7 mouse cellular contexts compared by ENCODE assay signal in the genomic region with DNA sequence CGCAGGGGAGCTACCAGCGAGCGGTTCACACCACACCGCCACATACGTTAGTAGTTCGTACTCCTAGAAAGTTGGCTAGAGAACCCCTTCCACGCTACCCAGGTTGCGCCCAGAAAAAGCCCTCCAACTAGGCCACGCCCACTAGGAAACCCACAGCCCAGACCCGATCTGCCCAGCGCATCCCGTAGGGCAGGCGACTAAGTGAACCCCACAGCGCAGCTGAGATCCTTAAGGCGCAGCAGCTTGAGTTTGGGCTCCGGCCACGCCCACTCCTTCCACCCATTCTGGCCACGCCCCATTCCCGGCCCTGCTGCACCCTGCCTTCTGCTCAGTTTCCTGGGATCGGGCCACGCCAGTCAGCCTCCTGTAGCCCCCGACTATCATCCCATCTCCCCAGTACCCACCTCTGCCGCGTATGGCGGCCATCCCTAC. TPM values are rescaled to one million over a fixed set of nuclear protein-coding genes. Genes with fewer than 3 reads are reported as not detected.
DNase-seq lines count a peak whose midpoint lies in the region; ATAC-seq and TF ChIP-seq lines count a peak whose summit lies in the region.

No protein-coding gene starts in this region.

- H3K4me3 ChIP-seq in ES-E14 (ENCODE audit: insufficient read depth in 1 of 2, low read depth in 1 of 2, low read length in 2 of 2, poor library complexity in 1 of 2, severe bottlenecking in 1 of 2) = peak overlapping the region; percentile 60 to 82
- H3K4me3 ChIP-seq in forebrain, embryonic 11.5 days (ENCODE audit: low read depth, low read length) = peak overlapping the region; percentile 44
- peak overlapping the region; percentile 46 for H3K4me3 ChIP-seq in limb, embryonic 13.5 days
- H3K4me3 ChIP-seq in midbrain, embryonic 16.5 days (ENCODE audit: low read depth, low read length) = peak overlapping the region; percentile 48

- no peak for DNase-seq in ES-E14 (ENCODE audit: low read depth, low spot score)
- DNase-seq in adrenal gland, adult 8-10 months = peak; percentile 68
- DNase-seq in forebrain, embryonic 11.5 days (ENCODE audit: low spot score) = peak; percentile 72
- peak; percentile 50 for DNase-seq in heart, postnatal 4 days
- peak; percentile 41 to 58 for DNase-seq in urinary bladder, postnatal 36 days (ENCODE audit: low spot score in 2 of 2)

- peaks cover 18% of the 10 kb centered on the region for H3K27me3 ChIP-seq in forebrain, embryonic 11.5 days (ENCODE audit: control insufficient read depth, insufficient read depth, low read length)
- peaks cover 52% of the 10 kb centered on the region for H3K27me3 ChIP-seq in limb, embryonic 13.5 days
- H3K27me3 ChIP-seq in midbrain, embryonic 16.5 days (ENCODE audit: control insufficient read depth, insufficient read depth, low read depth, low read length) = peaks cover 5% of the 10 kb centered on the region; the same call in 1 of the 2 replicates

- 2% methylated on average over 21 of the region's 25 CpGs for WGBS in forebrain, embryonic 11.5 days
- WGBS in limb, embryonic 13.5 days = 3% methylated on average over 25 of the region's 25 CpGs
- WGBS in midbrain, embryonic 16.5 days = 5% methylated on average over 25 of the region's 25 CpGs

- H3K27ac ChIP-seq in ES-E14 (ENCODE audit: insufficient read depth, low read depth, low read length, poor library complexity, severe bottlenecking) = peak overlapping the region; percentile 16; the same call in 1 of the 2 replicates
- H3K27ac ChIP-seq in forebrain, embryonic 11.5 days (ENCODE audit: low read depth, low read length) = no peak overlapping the region
- 0 out of 2 replicates have a peak overlapping the region, but pooled peaks have one; percentile 22 for H3K27ac ChIP-seq in limb, embryonic 13.5 days
- peak overlapping the region; percentile 89 for H3K27ac ChIP-seq in midbrain, embryonic 16.5 days (ENCODE audit: low read length)

- peaks cover 4% of the 10 kb centered on the region for H3K36me3 ChIP-seq in ES-E14 (ENCODE audit: control insufficient read depth, insufficient read depth, low read length, poor library complexity, severe bottlenecking)
- H3K36me3 ChIP-seq in forebrain, embryonic 11.5 days (ENCODE audit: control insufficient read depth, insufficient read depth, low read length) = no peaks in the 10 kb centered on the region
- H3K36me3 ChIP-seq in limb, embryonic 13.5 days = peaks cover 16% of the 10 kb centered on the region
- H3K36me3 ChIP-seq in midbrain, embryonic 16.5 days (ENCODE audit: control insufficient read depth, insufficient read depth, low read length) = no peaks in the 10 kb centered on the region; the same call in 1 of the 2 replicates

- peaks cover 2 to 41% of the 10 kb centered on the region in 2 experiments; a peak in 3 of 4 replicates for H3K4me1 ChIP-seq in ES-E14 (ENCODE audit: control insufficient read depth in 2 of 2, insufficient read depth in 2 of 2, low read length in 2 of 2, poor library complexity in 1 of 2)
- H3K4me1 ChIP-seq in forebrain, embryonic 11.5 days (replicated peaks; ENCODE audit: control insufficient read depth, insufficient read depth, low read length) = peaks cover 8% of the 10 kb centered on the region; the same call in 1 of the 2 replicates
- H3K4me1 ChIP-seq in limb, embryonic 13.5 days = peaks cover 37% of the 10 kb centered on the region
- peaks cover 14% of the 10 kb centered on the region for H3K4me1 ChIP-seq in midbrain, embryonic 16.5 days (ENCODE audit: control insufficient read depth, insufficient read depth, low read length)

- peak overlapping the region; percentile 94 for H3K4me2 ChIP-seq in forebrain, embryonic 11.5 days (ENCODE audit: low read depth, low read length, severe bottlenecking)
- peak overlapping the region; percentile 91 for H3K4me2 ChIP-seq in limb, embryonic 13.5 days (replicated peaks)
- peak overlapping the region; percentile 95 for H3K4me2 ChIP-seq in midbrain, embryonic 16.5 days (ENCODE audit: low read length)

- peak; percentile 59 for ATAC-seq in forebrain, embryonic 11.5 days (replicated peaks; ENCODE audit: low FRiP score)
- ATAC-seq in limb, embryonic 13.5 days (ENCODE audit: low FRiP score, low read depth) = peak; percentile 25; the same call in 1 of the 2 replicates
- ATAC-seq in midbrain, embryonic 16.5 days = peak; percentile 30

- no peaks in the 10 kb centered on the region for H3K9me3 ChIP-seq in ES-E14 (ENCODE audit: control insufficient read depth, insufficient read depth, low read depth, low read length)
- peaks cover 3% of the 10 kb centered on the region; the same call in 1 of the 2 replicates for H3K9me3 ChIP-seq in forebrain, embryonic 11.5 days (ENCODE audit: control insufficient read depth, low read length)
- H3K9me3 ChIP-seq in limb, embryonic 13.5 days = peaks cover 9% of the 10 kb centered on the region
- H3K9me3 ChIP-seq in midbrain, embryonic 16.5 days (replicated peaks; ENCODE audit: control insufficient read depth, low read length, poor library complexity, severe bottlenecking) = no peaks in the 10 kb centered on the region

- peak overlapping the region; percentile 78 for H3K9ac ChIP-seq in ES-E14 (ENCODE audit: insufficient read depth, low read depth, low read length, poor library complexity, severe bottlenecking)
- peak overlapping the region; percentile 47 for H3K9ac ChIP-seq in forebrain, embryonic 11.5 days (ENCODE audit: low read length)
- peak overlapping the region; percentile 72 for H3K9ac ChIP-seq in limb, embryonic 13.5 days
- H3K9ac ChIP-seq in midbrain, embryonic 16.5 days (ENCODE audit: low read depth, low read length) = peak overlapping the region; percentile 77

- in situ Hi-C loops in ES-E14 (cut with MboI; ENCODE audit: low sequenced_read_pairs in 2 of 2, unreplicated experiment in 2 of 2) = no loop called here

TF ChIP-seq in ES-E14, 5 proteins besides CTCF, POLR2A, EP300 and RAD21:
- TF ChIP-seq ZC3H11A (IDR thresholded peaks at IDR 0.05; ENCODE audit: borderline replicate concordance, low read depth, low read length) = no peak
- TF ChIP-seq MAFK (IDR thresholded peaks at IDR 0.05; ENCODE audit: insufficient read depth, low read depth, low read length) = no peak
- TF ChIP-seq HCFC1 (IDR thresholded peaks at IDR 0.05; ENCODE audit: borderline replicate concordance, insufficient read depth, low read length) = no peak
- no peak for TF ChIP-seq CHD2 (IDR thresholded peaks at IDR 0.05; ENCODE audit: low read depth, low read length)
- TF ChIP-seq ZNF384 (IDR thresholded peaks at IDR 0.05; ENCODE audit: low read depth, low read length) = no peak

RNA-seq across cellular contexts. Expression of gene Colgalt1, which starts 19.0 kb away (rescaled TPM):
- total RNA-seq in ES-E14 (2012; rRNA removed) = 126 and 186 TPM in 2 replicates
- total RNA-seq in adrenal gland, adult 8-10 months (2022) = 10 to 100 TPM; 64.7 to 78.0 (median 69.1) TPM
- 41.8 and 48.6 TPM in 2 replicates for polyA plus RNA-seq in forebrain, embryonic 11.5 days (2014; fragmentation: Nextera tagmentation; extraction: Ambion mirVana)
- total RNA-seq in heart, postnatal 4 days (2021) = 10 to 100 TPM; 48.0 to 50.3 TPM
- 85.6 and 87.6 TPM in 2 replicates for polyA plus RNA-seq in limb, embryonic 13.5 days (2015; fragmentation: Nextera tagmentation; extraction: Ambion mirVana)
- 68.8 and 70.8 TPM in 2 replicates for polyA plus RNA-seq in midbrain, embryonic 16.5 days (2015; fragmentation: Nextera tagmentation; extraction: Ambion mirVana)

RNA-seq across cellular contexts. Expression of gene Fam129c, which starts 32.3 kb away (rescaled TPM):
- 9.0 and 15.2 TPM in 2 replicates for total RNA-seq in ES-E14 (2012; rRNA removed)
- 1 to 10 TPM; 1.5 to 3.0 (median 2.3) TPM for total RNA-seq in adrenal gland, adult 8-10 months (2022)
- polyA plus RNA-seq in forebrain, embryonic 11.5 days (2014; fragmentation: Nextera tagmentation; extraction: Ambion mirVana) = 3.2 and 4.3 TPM in 2 replicates
- 1 to 10 TPM; 1.3 to 2.3 TPM for total RNA-seq in heart, postnatal 4 days (2021)
- 4.0 and 5.7 TPM in 2 replicates for polyA plus RNA-seq in limb, embryonic 13.5 days (2015; fragmentation: Nextera tagmentation; extraction: Ambion mirVana)
- polyA plus RNA-seq in midbrain, embryonic 16.5 days (2015; fragmentation: Nextera tagmentation; extraction: Ambion mirVana) = 6.4 and 7.9 TPM in 2 replicates

RNA-seq across cellular contexts. Expression of gene Pgls, which starts 37.8 kb away (rescaled TPM):
- total RNA-seq in ES-E14 (2012; rRNA removed) = 95.6 and 124 TPM in 2 replicates
- 100 to 1,000 TPM; 116 to 141 (median 124) TPM for total RNA-seq in adrenal gland, adult 8-10 months (2022)
- polyA plus RNA-seq in forebrain, embryonic 11.5 days (2014; fragmentation: Nextera tagmentation; extraction: Ambion mirVana) = 218 and 238 TPM in 2 replicates
- 10 to 100 TPM; 92.0 to 95.5 TPM for total RNA-seq in heart, postnatal 4 days (2021)
- 210 and 212 TPM in 2 replicates for polyA plus RNA-seq in limb, embryonic 13.5 days (2015; fragmentation: Nextera tagmentation; extraction: Ambion mirVana)
- 219 and 237 TPM in 2 replicates for polyA plus RNA-seq in midbrain, embryonic 16.5 days (2015; fragmentation: Nextera tagmentation; extraction: Ambion mirVana)

RNA-seq across cellular contexts. Expression of gene Unc13a, which starts 41.8 kb away (rescaled TPM):
- 3.0 and 9.1 TPM in 2 replicates for total RNA-seq in ES-E14 (2012; rRNA removed)
- 10 to 100 TPM in 3 of 4 experiments, 1 to 10 TPM in 1; 9.8 to 11.8 (median 11.4) TPM for total RNA-seq in adrenal gland, adult 8-10 months (2022)
- 6.5 and 6.6 TPM in 2 replicates for polyA plus RNA-seq in forebrain, embryonic 11.5 days (2014; fragmentation: Nextera tagmentation; extraction: Ambion mirVana)
- total RNA-seq in heart, postnatal 4 days (2021) = 1 to 10 TPM; 1.3 to 1.4 TPM
- 0.75 and 0.77 TPM in 2 replicates for polyA plus RNA-seq in limb, embryonic 13.5 days (2015; fragmentation: Nextera tagmentation; extraction: Ambion mirVana)
- polyA plus RNA-seq in midbrain, embryonic 16.5 days (2015; fragmentation: Nextera tagmentation; extraction: Ambion mirVana) = 23.5 and 29.0 TPM in 2 replicates

RNA-seq across cellular contexts. Expression of gene Jak3, which starts 46.3 kb away (rescaled TPM):
- 19.0 and 27.3 TPM in 2 replicates for total RNA-seq in ES-E14 (2012; rRNA removed)
- 10 to 100 TPM; 10.7 to 21.8 (median 16.6) TPM for total RNA-seq in adrenal gland, adult 8-10 months (2022)
- polyA plus RNA-seq in forebrain, embryonic 11.5 days (2014; fragmentation: Nextera tagmentation; extraction: Ambion mirVana) = 2.3 TPM in 2 replicates
- total RNA-seq in heart, postnatal 4 days (2021) = 10 to 100 TPM; 15.8 TPM
- polyA plus RNA-seq in limb, embryonic 13.5 days (2015; fragmentation: Nextera tagmentation; extraction: Ambion mirVana) = 3.4 and 4.2 TPM in 2 replicates
- 4.7 and 5.4 TPM in 2 replicates for polyA plus RNA-seq in midbrain, embryonic 16.5 days (2015; fragmentation: Nextera tagmentation; extraction: Ambion mirVana)
